Mouse (Mus musculus) ES-Bruce4 (cell line): Measurements from ENCODE around the gene Rnf220.

Experiments used
- CTCF ChIP-seq: IDR thresholded peaks from one replicate; pipeline ENCODE4 v1.8.1; 2011; ENCODE audit warnings: low read depth, low read length
- EP300 ChIP-seq: IDR thresholded peaks from 2 replicates; pipeline ENCODE4 v1.6.1; 2011; ENCODE audit warnings: low read depth, low read length; ENCODE audit not compliant: insufficient read depth
- POLR2A ChIP-seq: IDR thresholded peaks from one replicate; pipeline ENCODE4 v1.8.1; 2011; ENCODE audit warnings: low read length; ENCODE audit not compliant: insufficient read depth

GRCm38 (mm10) chr4:117391966-117392365 lies 104.9 kb downstream of the Rnf220 start:
- no peak for TF ChIP-seq CTCF
- no peak for TF ChIP-seq POLR2A
- peak; percentile 51; the same call in 1 of the 2 replicates for TF ChIP-seq EP300
